Mouse (Mus musculus) small intestine, adult 2 months (tissue): Measurements from ENCODE around the gene Tgfb2.

ENCODE experiments used
- CTCF ChIP-seq: fragments of 200-500 bp; IDR thresholded peaks from 2 replicates; pipeline ENCODE4 v1.5.1; 2012; ENCODE audit warnings: low read depth, mild to moderate bottlenecking, control low read depth, inconsistent platforms, low read length, moderate library complexity, mixed read lengths; ENCODE audit not compliant: insufficient replicate concordance, insufficient read length; ENCODE audit errors: extremely low read depth
- POLR2A ChIP-seq: fragments of 200-500 bp; IDR thresholded peaks from 2 replicates; pipeline ENCODE4 v1.6.1; 2012; ENCODE audit warnings: low read depth, mild to moderate bottlenecking, control low read depth, inconsistent platforms, low read length, moderate library complexity

- TF ChIP-seq CTCF (no peak), POLR2A (no peak)
Observed at GRCm38 (mm10) chr1:186575074-186575473, 130.7 kb downstream of the Tgfb2 start.
